Mouse (Mus musculus) activated CD4-positive, CD25-positive, alpha-beta regulatory T cell, adult 4 months (primary cell): Measurements from ENCODE around the gene 5330417C22Rik. TPM values are rescaled to one million over a fixed set of nuclear protein-coding genes. Genes with fewer than 3 reads are reported as not detected.

Experiments
- ATAC-seq: one replicate; pipeline ENCODE4 v1.8.0; 2017
- polyA plus RNA-seq, 2 experiments: library from polyadenylated mRNA; unstranded; fragments of 100-300 nt; shearing (Covaris generic); gene quantifications; one replicate each; pipeline ENCODE4 v1.2.1; 2017

The 5330417C22Rik gene
- polyA plus RNA-seq, 2 experiments from 2014 or later: 1.2 to 1.4 TPM

- ATAC-seq: no peak
These were observed 125.1 kb downstream of the 5330417C22Rik start for GRCm38 (mm10) chr3:108411026-108411753.

GRCm38 (mm10) chr3:108410359-108410714 lies 126.0 kb downstream of the 5330417C22Rik start:
- no peak for ATAC-seq

GRCm38 (mm10) chr3:108409656-108410358 lies 126.5 kb downstream of the 5330417C22Rik start:
- ATAC-seq: no peak

GRCm38 (mm10) chr3:108408517-108409008 lies 127.8 kb downstream of the 5330417C22Rik start:
- ATAC-seq: no peak

- no peak for ATAC-seq
These were observed 129.9 kb downstream of the 5330417C22Rik start for GRCm38 (mm10) chr3:108406306-108406885.

Other genes starting within 250 kb of the 5330417C22Rik start
- not detected for gene Mybphl, start 171.6 kb downstream of the 5330417C22Rik start, polyA plus RNA-seq
- 10 to 100 TPM in 1 of 2 experiments, 1 to 10 TPM in 1; 7.8 to 10.3 TPM for gene Psrc1, start 152.7 kb downstream of the 5330417C22Rik start, polyA plus RNA-seq
- under 1 TPM; 0.33 to 0.65 TPM for gene Celsr2, start 121.0 kb downstream of the 5330417C22Rik start, polyA plus RNA-seq
- 100 to 1,000 TPM; 146 to 151 TPM for gene Sars, start 91.3 kb downstream of the 5330417C22Rik start, polyA plus RNA-seq
- gene 1700013F07Rik, start 2.4 kb downstream of the 5330417C22Rik start, polyA plus RNA-seq: not detected
- 10 to 100 TPM; 26.1 to 27.0 TPM for gene Tmem167b, start 25.9 kb upstream of the 5330417C22Rik start, polyA plus RNA-seq
- gene Taf13, start 35.2 kb upstream of the 5330417C22Rik start, polyA plus RNA-seq: 10 to 100 TPM; 18.3 to 24.5 TPM
- 1 to 10 TPM; 6.1 to 9.1 TPM for gene Wdr47, start 54.7 kb upstream of the 5330417C22Rik start, polyA plus RNA-seq
- gene Clcc1, start 117.4 kb upstream of the 5330417C22Rik start, polyA plus RNA-seq: 10 to 100 TPM; 55.0 to 62.4 TPM
- gene Gpsm2, start 185.8 kb upstream of the 5330417C22Rik start, polyA plus RNA-seq: 1 to 10 TPM; 4.3 to 5.5 TPM
- gene Aknad1, start 203.1 kb upstream of the 5330417C22Rik start, polyA plus RNA-seq: not detected